Comparison of ENCODE assay signal across 8 mouse cellular contexts in genomic region chr9:56636214-56636613, GRCm38 (mm10).
DNase-seq lines count a peak whose midpoint lies in the region; ATAC-seq and TF ChIP-seq lines count a peak whose summit lies in the region.

No protein-coding gene starts in this region.

- peaks cover 18% of the 10 kb centered on the region; the same call in 1 of the 2 replicates for H3K4me1 ChIP-seq in forebrain, embryonic 14.5 days (ENCODE audit: control insufficient read depth, insufficient read depth, low read length)
- H3K4me1 ChIP-seq in liver, postnatal 0 days (ENCODE audit: insufficient read depth) = peaks cover 7% of the 10 kb centered on the region; the same call in 1 of the 2 replicates
- peaks cover 78% of the 10 kb centered on the region for H3K4me1 ChIP-seq in neural tube, embryonic 15.5 days

- no peak for TF ChIP-seq EP300 in liver, postnatal 0 days (IDR thresholded peaks at IDR 0.05; ENCODE audit: low read depth)

- peak overlapping the region; percentile 63 for H3K4me3 ChIP-seq in forebrain, embryonic 14.5 days (ENCODE audit: low read depth, low read length)
- peak overlapping the region; percentile 52; the same call in 1 of the 2 replicates for H3K4me3 ChIP-seq in liver, postnatal 0 days (ENCODE audit: low read depth, low read length)
- H3K4me3 ChIP-seq in neural tube, embryonic 15.5 days (replicated peaks) = peak overlapping the region; percentile 75

- peak; percentile 45 for ATAC-seq in cerebellum, adult (ENCODE audit: insufficient number of reproducible peaks, low FRiP score, low TSS enrichment)
- peak; percentile 67 for ATAC-seq in forebrain, embryonic 14.5 days
- peak; percentile 56; the same call in 1 of the 2 replicates for ATAC-seq in liver, postnatal 0 days
- ATAC-seq in neural tube, embryonic 15.5 days (ENCODE audit: low FRiP score) = peak; percentile 67

- H3K4me2 ChIP-seq in forebrain, embryonic 14.5 days (ENCODE audit: low read length) = peak overlapping the region; percentile 95
- H3K4me2 ChIP-seq in liver, postnatal 0 days (ENCODE audit: low read depth, low read length) = no peak overlapping the region
- H3K4me2 ChIP-seq in neural tube, embryonic 15.5 days = peak overlapping the region; percentile 94

- DNase-seq in ES-CJ7 (ENCODE audit: low read depth, low spot score) = peak; percentile 89
- peak; percentile 93 for DNase-seq in forebrain, embryonic 14.5 days (ENCODE audit: low spot score)
- DNase-seq in heart, postnatal 14 days = peak; percentile 84 to 92
- peak; percentile 95 for DNase-seq in layer of hippocampus, adult 11-12 months (ENCODE audit: low spot score)
- peak; percentile 82 for DNase-seq in liver, postnatal 0 days
- DNase-seq in testis, postnatal 10 days (ENCODE audit: low spot score) = peak; percentile 93

- under 1% methylated on average over 10 of the region's 10 CpGs for WGBS in forebrain, embryonic 14.5 days
- 1% methylated on average over 10 of the region's 10 CpGs for WGBS in liver, postnatal 0 days (ENCODE audit: insufficient replicate concordance)
- 0% methylated on average over 10 of the region's 10 CpGs for WGBS in neural tube, embryonic 15.5 days

- H3K9ac ChIP-seq in forebrain, embryonic 14.5 days (ENCODE audit: low read length) = peak overlapping the region; percentile 85
- no peak overlapping the region for H3K9ac ChIP-seq in liver, postnatal 0 days (replicated peaks)
- peak overlapping the region; percentile 87 for H3K9ac ChIP-seq in neural tube, embryonic 15.5 days (replicated peaks)

- peak; percentile 99 for TF ChIP-seq CTCF in liver, postnatal 0 days (IDR thresholded peaks at IDR 0.05; ENCODE audit: low read depth)

- intact Hi-C loops in heart, postnatal 14 days (cut with DNase I) = loop anchor here (1.0 to 5.0 kb wide), 3 partner anchors 91 to 434 kb away; no protein-coding TSS in a partner anchor

- peak overlapping the region; percentile 24; the same call in 1 of the 2 replicates for H3K27ac ChIP-seq in forebrain, embryonic 14.5 days (ENCODE audit: low read depth, low read length)
- no peak overlapping the region for H3K27ac ChIP-seq in liver, postnatal 0 days (ENCODE audit: low read depth)
- H3K27ac ChIP-seq in neural tube, embryonic 15.5 days (replicated peaks) = peak overlapping the region; percentile 95

- no peaks in the 10 kb centered on the region for H3K9me3 ChIP-seq in forebrain, embryonic 14.5 days (replicated peaks; ENCODE audit: control insufficient read depth, low read length)
- no peaks in the 10 kb centered on the region for H3K9me3 ChIP-seq in liver, postnatal 0 days (ENCODE audit: low read length)
- no peaks in the 10 kb centered on the region for H3K9me3 ChIP-seq in neural tube, embryonic 15.5 days (replicated peaks)

- H3K36me3 ChIP-seq in forebrain, embryonic 14.5 days (ENCODE audit: control insufficient read depth, insufficient read depth, low read length) = no peaks in the 10 kb centered on the region
- no peaks in the 10 kb centered on the region for H3K36me3 ChIP-seq in liver, postnatal 0 days (replicated peaks; ENCODE audit: insufficient read depth, low read length)
- no peaks in the 10 kb centered on the region for H3K36me3 ChIP-seq in neural tube, embryonic 15.5 days

- H3K27me3 ChIP-seq in forebrain, embryonic 14.5 days (replicated peaks; ENCODE audit: control insufficient read depth, insufficient read depth, low read length) = peaks cover 41% of the 10 kb centered on the region
- H3K27me3 ChIP-seq in liver, postnatal 0 days (ENCODE audit: insufficient read depth, low read length) = peaks cover 51% of the 10 kb centered on the region
- H3K27me3 ChIP-seq in neural tube, embryonic 15.5 days (replicated peaks) = peaks cover 5% of the 10 kb centered on the region; the same call in 1 of the 2 replicates
